Mouse (Mus musculus) adrenal gland, postnatal 14 days (tissue): ENCODE results near the gene Cisd3. TPM values are rescaled to one million over a fixed set of nuclear protein-coding genes. Genes with fewer than 3 reads are reported as not detected.
"Not testable (repeated sequence)": the region's sequence is repeated elsewhere in the genome, so short reads cannot be mapped to it uniquely, and the experiment has no call there.

Experiments used
- DNase-seq: peaks from one replicate; pipeline ENCODE4 v3.0.0; 2021; ENCODE audit warnings: mixed read lengths
- long read RNA-seq, 2 experiments: library from polyadenylated mRNA; stranded (forward); transcript quantifications; one replicate each; pipeline ENCODE4 v2.0.0; 2021
- total RNA-seq: library from RNA; stranded (reverse); gene quantifications from 2 replicates; pipeline ENCODE4 v1.2.3, GENCODE M21; 2021

Gene Cisd3
- 277 and 297 TPM in 2 replicates for total RNA-seq
- long read RNA-seq, experiment 1, transcript Cisd3-201 (3 exons, 737 nt), result major isoform, 161 of 181 reads
- long read RNA-seq, experiment 1, partial matches to known transcripts, result 9 of 181 reads
- long read RNA-seq, experiment 1, other reads (novel, unspliced or antisense), result 11 of 181 reads
- long read RNA-seq, experiment 2, transcript Cisd3-201 (3 exons, 737 nt), result major isoform, 186 of 216 reads
- long read RNA-seq, experiment 2, partial matches to known transcripts, result 14 of 216 reads
- long read RNA-seq, experiment 2, other reads (novel, unspliced or antisense), result 16 of 216 reads

DNA sequence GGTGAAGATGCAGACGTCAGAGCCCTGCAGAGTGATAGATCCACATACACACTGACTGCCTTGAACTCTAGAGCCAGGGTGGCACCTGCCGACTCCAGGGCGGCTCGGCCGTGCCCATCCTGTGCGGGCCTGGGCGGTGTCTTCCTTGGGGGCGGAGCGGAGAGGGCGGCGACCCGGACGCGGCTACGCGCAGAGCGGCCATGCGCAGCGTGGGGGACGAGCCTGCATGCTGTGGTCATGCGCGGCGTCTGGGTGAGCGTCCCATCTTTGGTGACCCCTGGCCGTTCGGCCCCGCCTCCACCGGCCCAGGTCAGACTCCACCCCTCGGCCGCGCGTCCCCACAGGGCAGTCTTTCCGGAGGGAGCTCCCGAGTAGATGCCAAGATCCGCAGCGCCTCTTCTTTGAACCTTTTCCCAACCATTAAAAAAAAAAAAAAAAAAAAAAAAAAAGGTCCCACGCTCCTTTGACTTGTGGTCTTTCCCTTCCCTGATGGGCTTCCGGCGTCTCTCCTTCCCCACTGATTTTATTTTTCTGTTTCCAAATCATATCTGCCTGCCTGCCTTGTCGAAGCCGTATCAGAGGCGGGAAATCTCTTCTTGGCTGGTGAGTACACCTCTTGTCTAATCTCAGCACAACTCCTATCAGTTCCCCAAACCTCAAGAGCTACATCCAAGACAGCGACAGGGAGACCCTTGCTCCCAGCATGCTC lies at the start of gene Cisd3:
Cisd3 (plus strand) TSS at position 214 of the 709 bp plus-strand sequence.
- DNase-seq, result peak; percentile 98

DNA sequence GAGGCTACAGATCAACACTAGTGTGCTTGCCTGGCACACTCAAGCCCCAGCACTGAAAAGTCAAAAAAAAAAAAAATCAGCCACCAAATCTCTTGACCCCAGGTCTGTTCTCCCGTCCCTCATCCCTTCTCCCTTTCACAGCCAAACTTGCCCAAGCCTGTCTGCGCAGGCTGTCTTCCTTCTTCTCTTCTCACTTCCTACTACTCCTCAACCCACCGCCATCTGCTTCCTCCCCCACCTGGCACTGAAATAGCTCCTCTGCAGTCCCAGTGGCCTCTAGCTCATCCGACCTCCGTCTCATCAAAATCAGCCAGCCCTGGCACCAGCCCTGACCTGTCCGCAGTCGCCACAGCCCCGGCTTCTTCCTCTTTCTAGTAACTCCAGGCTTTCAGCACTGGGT lies 44.0 kb upstream of the Cisd3 start:
- no peak for DNase-seq

DNA sequence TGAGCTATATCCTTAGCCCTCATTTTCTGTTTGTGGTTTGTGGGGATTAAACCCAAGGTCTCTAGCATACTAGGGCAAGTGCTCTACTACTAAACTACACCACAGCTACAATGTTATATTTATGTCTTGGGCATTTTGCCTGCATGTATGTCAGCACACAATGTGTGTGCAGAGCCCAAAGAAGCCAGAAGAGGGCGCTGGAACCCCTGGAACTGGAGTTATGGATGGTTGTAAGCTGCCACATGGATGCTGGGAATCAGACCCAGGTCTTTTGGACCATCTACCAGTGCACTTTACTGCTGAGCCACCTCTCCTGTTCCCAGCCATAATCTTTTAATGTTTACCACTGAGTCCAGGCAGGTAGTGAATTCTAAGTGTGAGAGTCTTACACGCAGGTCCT lies 42.9 kb upstream of the Cisd3 start:
- no peak for DNase-seq

DNA sequence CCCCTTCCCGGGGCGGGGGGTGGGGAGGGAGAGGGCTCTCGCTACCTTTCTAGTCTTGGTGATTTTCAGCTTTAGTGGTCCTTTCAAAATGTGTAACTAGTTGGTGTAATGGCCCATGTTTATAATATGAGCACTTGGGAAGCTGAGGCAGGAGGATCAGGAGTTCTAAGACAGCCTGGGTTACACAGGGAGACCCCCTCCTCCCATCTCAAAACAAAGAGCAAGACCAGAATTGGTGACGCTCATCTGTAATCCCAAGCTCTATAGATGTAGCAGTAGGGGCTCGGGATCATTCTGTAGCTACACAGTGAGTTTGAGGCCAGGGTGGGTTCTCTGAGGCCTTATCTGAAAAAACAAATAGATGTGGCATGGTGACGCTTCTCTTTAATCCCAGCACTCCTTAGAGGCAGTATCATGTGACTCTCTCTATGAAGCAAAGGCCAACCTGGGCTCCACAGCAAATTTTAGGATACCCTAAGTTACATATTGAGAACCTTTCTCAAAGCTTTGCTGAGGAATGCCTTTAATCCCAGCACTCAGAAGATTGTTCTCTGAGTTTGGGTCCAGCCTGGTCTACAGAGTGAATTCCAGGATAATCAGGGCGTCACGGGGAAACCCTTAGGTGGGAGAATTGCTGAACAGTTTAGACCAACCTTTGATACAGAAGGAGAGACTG lies 42.1 kb upstream of the Cisd3 start:
- no peak for DNase-seq

DNA sequence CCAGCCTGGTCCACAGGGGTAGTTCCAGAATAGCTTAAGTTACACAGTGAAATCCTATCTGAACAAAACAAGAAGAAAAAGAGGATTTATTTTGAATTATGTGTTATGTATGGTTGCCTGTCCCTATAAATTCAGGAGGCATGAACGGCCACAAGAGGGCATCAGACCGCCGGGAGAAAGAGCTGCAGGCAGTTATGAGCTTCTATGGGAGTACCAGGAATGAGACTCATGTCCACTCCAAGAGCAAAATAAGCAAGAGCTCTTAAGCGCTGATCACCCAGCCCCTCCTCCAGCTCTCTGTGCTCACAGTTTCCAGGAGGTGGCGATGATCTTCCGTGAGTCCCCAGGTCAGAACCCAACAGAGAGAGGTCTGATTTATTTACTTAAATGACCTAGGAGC lies 40.8 kb upstream of the Cisd3 start:
- DNase-seq, result peak; percentile 84

DNA sequence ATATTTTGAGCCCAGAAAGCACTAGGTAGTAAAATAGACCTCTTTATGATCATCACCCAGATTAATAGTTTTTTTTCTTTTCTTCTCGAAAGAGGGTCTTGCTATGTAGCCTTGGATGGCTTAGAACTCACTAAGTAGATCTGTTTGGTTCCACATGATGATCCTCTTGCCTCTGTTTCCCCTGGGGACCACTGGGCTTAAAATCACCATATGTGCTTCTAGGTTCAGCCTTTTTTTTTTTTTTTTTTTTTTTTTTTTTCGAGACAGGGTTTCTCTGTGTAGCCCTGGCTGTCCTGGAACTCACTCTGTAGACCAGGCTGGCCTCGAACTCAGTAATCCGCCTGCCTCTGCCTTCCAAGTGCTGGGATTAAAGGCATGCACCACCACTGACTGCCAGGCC lies 37.1 kb upstream of the Cisd3 start:
- not testable (repeated sequence) for DNase-seq

DNA sequence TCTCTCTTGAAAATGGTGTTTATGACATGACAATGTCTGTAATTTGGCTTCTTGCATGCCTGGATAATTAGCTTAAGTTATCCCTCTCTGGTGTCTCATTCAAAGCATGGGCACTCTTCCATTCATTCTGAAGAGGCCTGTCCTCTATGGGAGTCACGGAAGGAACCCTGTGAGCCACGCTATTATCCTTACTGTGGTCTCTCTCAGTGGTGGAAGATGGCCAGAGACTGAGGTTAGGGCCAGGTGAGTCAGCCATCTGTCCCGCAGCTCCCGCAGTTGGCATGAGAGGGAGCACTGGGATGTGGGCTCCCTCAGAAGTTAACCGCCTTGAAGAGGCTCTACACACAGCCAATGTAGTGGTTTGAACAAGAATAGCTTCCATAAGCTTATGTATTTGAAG lies 35.3 kb upstream of the Cisd3 start:
- no peak for DNase-seq

DNA sequence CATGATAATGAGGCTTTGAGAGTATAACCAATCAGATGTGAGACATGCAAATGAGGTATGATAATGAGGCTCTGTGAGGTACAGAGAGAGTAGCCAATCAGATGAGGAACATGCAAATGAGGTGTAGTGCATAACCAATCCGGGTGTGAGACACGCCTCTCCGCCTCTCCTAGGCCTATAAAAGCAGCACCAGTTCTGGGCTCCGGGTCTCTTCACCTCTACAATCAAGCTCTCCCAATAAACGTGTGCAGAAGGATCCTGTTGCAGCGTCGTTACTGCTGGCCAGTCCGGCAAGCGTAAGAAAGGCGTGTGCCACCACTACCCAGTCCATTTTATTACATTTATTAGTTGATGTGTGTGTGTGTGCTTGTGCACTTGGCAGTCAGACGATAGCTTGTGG lies 32.2 kb upstream of the Cisd3 start:
- not testable (repeated sequence) for DNase-seq

DNA sequence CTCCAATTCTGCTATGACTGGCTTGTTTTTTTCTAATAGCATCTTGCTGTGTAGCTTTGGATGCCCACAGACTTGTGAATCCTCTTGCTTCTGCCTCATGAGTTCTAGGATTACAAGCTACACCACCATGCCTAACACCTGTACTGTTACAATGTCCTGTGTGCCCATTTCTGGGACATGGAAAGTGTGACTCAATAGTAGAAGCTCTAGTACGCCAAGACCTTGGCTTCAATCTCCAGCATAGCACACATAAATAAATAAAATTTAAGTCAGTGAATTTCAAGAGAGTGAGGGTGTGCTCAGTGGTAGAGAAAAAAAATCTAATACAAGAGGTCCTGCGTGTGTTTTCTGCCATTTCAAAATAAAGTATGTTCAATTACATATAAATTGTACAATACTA lies 31.4 kb upstream of the Cisd3 start:
- no peak for DNase-seq

DNA sequence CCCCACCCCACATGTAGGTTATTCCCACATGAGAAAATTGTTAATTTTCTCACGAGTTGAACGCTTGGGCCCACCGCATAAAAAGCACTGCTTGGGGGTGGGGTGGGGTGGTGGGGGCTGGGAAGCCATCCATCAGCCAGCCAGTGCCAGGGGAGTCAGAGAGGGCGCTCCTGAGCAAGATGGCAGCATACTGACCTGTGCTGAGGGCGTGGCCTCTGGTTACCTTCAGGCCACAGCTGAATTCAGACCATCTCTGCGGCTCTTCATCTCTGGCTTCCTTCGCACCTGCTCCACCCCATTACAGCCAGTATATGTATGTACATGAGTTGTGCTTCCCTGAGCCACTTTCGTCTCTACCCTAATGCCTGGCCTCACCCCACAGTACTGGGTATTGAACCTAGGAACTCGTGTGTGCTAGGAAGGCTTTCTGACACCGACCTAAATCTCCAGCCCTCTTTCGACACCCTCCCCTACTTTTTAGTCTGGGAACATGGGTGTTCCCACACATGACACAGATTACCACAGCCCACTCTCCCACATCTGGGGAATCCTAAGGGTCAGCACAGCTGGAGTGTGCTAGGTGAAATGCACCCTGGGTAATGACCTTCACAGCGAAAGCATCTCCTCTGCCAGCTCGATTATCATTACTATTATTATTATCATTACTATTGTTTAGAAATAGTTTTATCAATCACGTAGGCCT lies 29.2 kb upstream of the Cisd3 start:
- DNase-seq, result no peak

DNA sequence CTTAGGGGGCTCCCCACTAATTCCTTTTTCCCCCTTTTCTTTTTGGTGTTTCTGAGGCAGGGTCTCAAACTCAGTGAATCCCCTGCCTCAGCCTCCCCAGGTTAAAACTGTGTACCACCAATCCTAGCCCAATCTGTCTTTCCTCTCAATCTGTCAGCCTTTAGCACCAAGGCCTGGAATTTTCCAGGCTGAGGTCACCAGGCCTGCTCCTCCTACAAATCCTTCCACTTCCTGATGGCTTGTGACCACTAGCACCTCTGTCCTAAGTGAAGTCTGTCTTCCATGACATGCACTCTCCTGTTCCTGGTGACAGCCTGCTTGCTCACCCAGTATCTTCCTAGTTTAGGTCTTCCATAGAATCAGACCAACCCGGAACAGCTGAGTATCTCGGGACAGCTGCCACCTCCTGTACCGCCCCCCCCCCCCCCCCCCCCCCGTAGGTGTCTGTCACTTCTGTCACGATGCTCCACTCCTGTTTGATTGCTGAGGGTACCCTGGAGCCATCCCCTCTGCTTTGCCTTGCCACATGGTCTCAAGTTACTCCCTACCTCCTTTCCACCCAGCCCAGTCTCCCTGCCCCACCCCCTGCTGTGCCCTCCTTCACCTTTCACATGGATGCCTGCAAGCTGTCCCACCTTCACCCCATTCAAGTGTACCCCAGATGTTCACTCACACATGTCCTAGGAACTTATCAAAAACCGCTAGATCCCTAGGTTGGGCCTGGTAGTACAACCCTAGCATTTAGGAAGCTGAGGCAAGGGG lies 28.3 kb upstream of the Cisd3 start:
- peak; percentile 62 for DNase-seq

DNA sequence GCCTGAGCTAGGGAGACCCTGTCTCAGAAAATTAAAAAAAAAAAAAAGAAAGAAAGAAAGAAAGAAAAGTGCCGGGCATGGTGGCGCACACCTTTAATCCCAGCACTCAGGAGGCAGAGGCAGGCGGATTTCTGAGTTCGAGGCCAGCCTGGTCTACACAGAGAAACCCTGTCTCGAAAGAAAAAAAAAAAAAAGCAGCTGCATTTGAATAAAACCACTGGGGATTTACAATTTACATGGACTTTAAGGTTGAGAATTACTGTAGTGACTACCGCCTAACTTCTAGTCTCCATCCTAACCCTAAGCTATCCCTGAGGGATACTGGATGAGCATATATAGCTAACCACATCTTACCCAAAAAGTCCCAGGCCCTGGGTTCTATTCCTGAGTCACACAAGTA lies 27.7 kb upstream of the Cisd3 start:
- DNase-seq, result not testable (repeated sequence)

DNA sequence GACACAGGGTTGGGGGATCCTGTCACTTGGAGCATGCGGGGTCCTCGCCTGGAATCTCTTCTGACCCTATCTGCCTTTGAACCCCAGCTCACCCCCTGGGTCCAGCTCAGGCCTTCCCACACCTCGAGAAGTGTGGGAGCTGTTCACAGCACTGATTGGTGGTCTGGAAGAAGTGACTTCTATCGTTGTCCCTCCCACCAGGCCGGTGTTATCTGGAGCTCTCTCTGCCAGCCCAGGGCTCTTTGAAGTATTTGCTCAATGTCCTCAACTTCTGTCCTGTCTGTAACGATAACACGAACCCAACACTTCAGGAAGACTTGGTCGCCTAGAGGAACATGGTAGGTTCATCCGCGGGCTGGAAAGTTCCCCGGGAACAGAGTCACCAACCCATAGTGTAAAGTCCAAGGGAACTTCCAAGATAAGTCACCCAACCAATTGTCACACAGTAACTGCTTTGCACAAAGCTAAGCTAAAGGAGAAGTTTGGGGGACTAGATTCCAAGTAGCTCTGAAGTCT lies 26.8 kb upstream of the Cisd3 start:
- DNase-seq, result no peak

DNA sequence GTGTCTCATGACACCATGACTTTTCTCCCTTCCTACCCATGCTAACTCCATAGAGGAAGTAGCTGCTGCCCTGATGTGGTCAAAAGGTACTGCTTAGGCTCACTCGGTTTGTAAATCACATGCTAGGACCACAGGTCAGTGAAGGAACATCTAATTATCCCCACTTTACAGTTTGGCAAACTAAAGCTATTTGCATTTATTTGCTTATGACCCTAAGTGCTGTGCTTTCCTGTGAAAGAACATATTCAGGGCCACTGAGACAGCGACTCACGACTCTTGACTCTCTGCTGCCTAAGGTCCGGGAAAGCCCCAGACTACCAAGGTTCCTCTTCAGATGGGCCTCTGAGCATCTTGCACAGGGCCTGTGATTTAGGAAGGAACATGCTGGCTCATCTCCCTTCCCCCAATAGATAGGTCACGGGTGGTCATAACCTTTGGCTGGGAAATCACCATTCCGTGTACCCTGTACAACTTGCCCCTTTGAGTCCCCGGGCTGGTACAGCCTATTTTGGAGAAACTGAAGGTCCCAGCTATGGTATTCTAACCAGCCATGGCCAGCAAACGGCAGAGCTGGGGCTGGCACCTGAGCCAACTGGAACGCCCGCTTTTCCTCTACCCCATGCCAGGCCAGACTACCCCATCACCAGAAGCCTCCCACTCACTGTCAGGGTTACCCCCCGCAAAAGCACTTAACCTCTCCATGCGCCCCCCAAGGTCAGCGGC lies 26.2 kb upstream of the Cisd3 start:
- DNase-seq, result peak; percentile 51

DNA sequence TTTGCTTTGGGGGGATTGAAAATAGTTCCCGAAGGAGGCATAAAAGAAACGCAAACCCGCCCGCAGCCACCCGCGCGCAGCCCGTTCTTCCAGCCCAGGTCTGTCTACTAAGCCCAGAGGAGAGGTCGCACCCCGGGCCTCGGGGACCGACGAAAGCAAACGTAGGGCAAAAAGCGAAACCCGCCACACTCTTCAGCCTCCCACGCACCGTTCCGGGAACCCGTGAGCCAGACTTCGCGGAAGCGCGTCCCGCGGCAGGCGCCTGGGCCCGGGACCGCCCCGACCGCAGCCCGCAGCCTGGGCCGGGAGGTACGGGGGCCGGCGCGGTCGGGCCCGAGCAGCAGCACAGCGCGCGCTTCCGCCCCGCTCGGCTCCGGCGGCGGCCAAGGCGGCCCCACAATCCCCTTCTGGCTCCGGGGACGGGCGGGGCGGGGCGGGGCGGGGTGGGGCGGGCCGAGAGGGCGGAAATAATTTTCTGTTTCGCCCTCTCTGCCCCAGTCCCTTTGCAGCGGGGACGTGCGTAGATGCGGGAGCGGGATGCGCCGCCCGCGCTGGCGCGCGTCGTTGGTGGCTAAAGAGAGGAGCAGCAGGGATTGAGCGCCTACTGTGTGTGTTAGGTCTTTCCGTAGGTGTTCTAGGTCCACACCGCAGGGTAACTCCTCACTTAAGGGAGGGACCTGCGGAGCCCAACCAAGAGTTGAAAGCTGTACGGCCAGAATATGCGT lies 25.5 kb upstream of the Cisd3 start:
- peak; percentile 88 for DNase-seq

DNA sequence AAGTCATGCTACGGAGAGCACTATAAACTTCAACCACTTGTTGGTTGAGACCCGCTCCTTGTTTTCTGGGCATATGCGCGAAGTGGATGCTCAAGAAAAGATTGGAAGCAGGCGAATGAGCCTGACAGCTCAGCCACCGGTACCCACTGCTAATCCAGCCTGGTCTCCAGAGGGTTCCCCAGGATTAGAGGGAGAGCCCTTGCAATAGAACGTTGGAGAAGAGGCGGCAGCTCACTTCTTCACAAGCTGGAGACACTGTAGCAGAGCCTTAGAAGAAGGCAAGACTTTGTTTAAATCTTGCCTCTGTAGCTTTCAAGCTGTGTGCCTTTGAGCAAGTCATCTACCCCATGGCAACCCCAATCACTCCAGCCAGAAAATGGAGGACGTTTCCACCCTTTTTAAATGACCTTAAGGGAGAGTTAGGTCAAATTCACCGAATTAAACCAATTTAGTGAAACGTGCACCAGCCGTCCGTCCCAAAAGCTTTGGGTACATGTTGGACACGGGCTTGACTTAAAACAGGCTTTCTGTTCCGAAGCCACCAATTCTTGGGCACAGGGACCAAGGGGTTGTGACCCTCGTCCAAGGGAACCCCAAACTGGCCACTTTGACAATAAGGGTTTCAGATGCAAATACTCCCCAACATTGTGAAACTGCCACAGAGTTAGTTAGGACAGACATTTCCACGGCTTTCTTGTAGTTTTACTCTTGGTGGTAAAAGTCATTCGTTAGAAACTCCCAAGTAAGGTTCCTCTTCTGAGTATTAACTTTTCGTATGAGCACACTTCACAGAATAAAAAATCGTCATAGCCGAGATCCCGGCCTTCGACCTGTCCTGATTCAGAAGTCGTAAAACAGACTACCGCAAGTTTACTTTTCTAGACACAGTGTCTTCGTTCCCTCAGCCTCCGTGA lies 24.6 kb upstream of the Cisd3 start:
- no peak for DNase-seq

DNA sequence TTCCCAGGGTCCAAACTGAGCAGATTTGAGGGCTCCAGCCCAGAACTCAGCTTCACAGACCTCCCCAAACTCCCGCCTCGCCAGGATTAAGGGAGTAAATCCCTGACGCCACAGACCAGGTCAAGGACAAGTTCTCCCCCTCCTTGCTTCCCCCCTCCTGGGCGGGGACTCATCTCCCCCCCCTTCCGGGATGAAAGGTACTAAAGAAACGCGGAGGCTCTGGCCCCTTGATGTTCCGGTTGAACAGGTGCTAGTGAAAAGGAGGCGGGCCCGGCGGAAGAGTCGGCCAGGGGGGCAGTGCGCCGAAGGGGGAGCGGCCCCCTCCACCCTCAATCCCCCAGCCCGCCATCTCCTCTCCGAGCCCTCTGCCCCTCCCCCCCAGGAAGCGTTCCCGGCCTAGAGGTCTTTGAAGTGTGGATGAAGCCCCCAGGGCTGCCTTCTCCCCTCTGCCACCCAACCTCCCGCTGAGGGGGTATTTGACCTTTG lies 23.9 kb upstream of the Cisd3 start:
- DNase-seq, result peak; percentile 85

DNA sequence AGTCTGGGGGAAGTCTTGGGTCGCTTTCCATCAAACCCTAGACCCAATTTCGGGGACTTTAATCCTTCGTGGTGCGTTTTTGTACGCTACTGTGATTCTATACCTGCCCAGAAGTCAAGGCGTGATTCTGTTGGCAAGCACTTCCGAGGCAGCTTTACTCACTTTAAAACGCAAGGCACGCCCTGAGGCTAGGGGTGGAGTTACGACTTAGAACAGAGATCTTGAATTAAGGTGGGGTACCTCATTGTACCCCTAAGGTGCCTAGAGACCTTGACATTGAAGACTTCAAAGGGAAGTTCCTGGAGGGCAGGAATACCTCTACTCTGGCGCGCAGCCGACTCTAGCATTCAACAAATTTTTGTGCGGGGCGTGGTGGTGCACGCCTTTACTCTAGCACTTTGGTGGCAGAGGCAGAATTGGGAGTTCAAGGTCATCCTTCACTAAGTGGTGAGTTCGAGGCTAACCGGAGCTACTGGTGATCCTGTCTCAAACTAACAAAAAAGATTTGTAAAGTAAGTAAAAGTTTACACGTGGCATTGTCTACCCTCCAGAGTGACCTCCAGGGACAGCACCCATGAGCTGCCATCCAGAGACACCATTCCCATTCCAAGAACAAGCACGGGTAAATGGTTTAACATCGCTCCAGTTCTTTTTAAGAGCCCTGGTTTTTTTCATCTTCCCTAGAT lies 23.3 kb upstream of the Cisd3 start:
- DNase-seq, result peak; percentile 63
